Mouse (Mus musculus) kidney, embryonic 15.5 days (tissue): ENCODE results near the gene Cxcl1. TPM values are rescaled to one million over a fixed set of nuclear protein-coding genes. Genes with fewer than 3 reads are reported as not detected.
A peak's percentile ranks its signal among the peaks of the same experiment; 100 is the strongest.
"Not testable (repeated sequence)": the region's sequence is repeated elsewhere in the genome, so short reads cannot be mapped to it uniquely, and the experiment has no call there.

ENCODE experiments used
- ATAC-seq: fragments of 200-750 bp; cut with Nextera tagmentation; replicated peaks from 2 replicates; pipeline ENCODE4 v1.8.0; 2017; ENCODE audit warnings: moderate TSS enrichment; ENCODE audit not compliant: low FRiP score
- H3K27ac ChIP-seq: fragments of 300-500 bp; sonication (generic); 2 replicates; pipeline ENCODE4 v1.5.1; 2015; ENCODE audit warnings: mild to moderate bottlenecking, inconsistent platforms
- H3K27me3 ChIP-seq: fragments of 300-500 bp; sonication (generic); 2 replicates; pipeline ENCODE4 v1.6.1; 2015; ENCODE audit warnings: inconsistent platforms
- H3K36me3 ChIP-seq: fragments of 300-500 bp; sonication (generic); 2 replicates; pipeline ENCODE4 v1.6.1; 2015; ENCODE audit warnings: inconsistent platforms
- H3K4me1 ChIP-seq: fragments of 300-500 bp; sonication (generic); 2 replicates; pipeline ENCODE4 v1.6.1; 2015; ENCODE audit warnings: inconsistent platforms
- H3K4me2 ChIP-seq: fragments of 300-500 bp; sonication (generic); 2 replicates; pipeline ENCODE4 v1.6.1; 2015; ENCODE audit warnings: moderate library complexity, mild to moderate bottlenecking, inconsistent platforms
- H3K4me3 ChIP-seq: fragments of 300-500 bp; sonication (generic); replicated peaks from 2 replicates; pipeline ENCODE4 v1.5.1; 2015; ENCODE audit warnings: mild to moderate bottlenecking, inconsistent platforms
- H3K9ac ChIP-seq: fragments of 300-500 bp; sonication (generic); 2 replicates; pipeline ENCODE4 v1.6.1; 2015; ENCODE audit warnings: mild to moderate bottlenecking, inconsistent platforms
- H3K9me3 ChIP-seq: fragments of 300-500 bp; sonication (generic); replicated peaks from 2 replicates; pipeline ENCODE4 v1.6.1; 2016; ENCODE audit warnings: inconsistent platforms
- WGBS: fragments of 180-500 bp; shearing (Covaris S2); methylation state at CpG from one replicate; pipeline ENCODE4 v1.1.7; 2015; ENCODE audit warnings: mixed read lengths; 5-methylcytosine and 5-hydroxymethylcytosine counted together
- polyA plus RNA-seq: library from polyadenylated mRNA; unstranded; fragments of >200 nt; fragmentation: Nextera tagmentation; extraction: Ambion mirVana; gene quantifications from 2 replicates; pipeline ENCODE4 v1.2.1, GENCODE M21; 2015

Cxcl1 gene
- polyA plus RNA-seq = 0.65 and 0.77 TPM in 2 replicates

GRCm38 (mm10) chr5:90890519-90891463 lies at the start of gene Cxcl1:
Gene Cxcl1 (plus strand): TSS chr5:90891241.
- Histone ChIP-seq H3K27ac (0 out of 2 replicates have a peak within 1 kb of the TSS, but pooled peaks have one; percentile 38), H3K9ac (peak within 1 kb of the TSS; percentile 59)
- 4% methylated on average over 30 of the region's 30 CpGs for WGBS

GRCm38 (mm10) chr5:90843891-90844290 lies 47.1 kb upstream of the Cxcl1 start:
- Histone ChIP-seq H3K27ac (no peak overlapping the region), H3K4me1 (no peaks in the 10 kb centered on the region), H3K9me3 (no peaks in the 10 kb centered on the region), H3K4me2 (no peak overlapping the region), H3K4me3 (no peak overlapping the region), H3K36me3 (no peaks in the 10 kb centered on the region), H3K9ac (no peak overlapping the region), H3K27me3 (no peaks in the 10 kb centered on the region)
- 84% methylated on average over 3 of the region's 3 CpGs for WGBS
- no peak for ATAC-seq

More at GRCm38 (mm10) chr5:90890519-90891463, at the start of gene Cxcl1:
- ATAC-seq = peak; percentile 92
- Histone ChIP-seq H3K4me1 (peaks cover 11% of the 10 kb centered on the region), H3K4me3 (peak within 1 kb of the TSS; percentile 53), H3K27me3 (peaks cover 3% of the 10 kb centered on the region; the same call in 1 of the 2 replicates), H3K4me2 (peak within 1 kb of the TSS; percentile 89), H3K36me3 (no peaks in the 10 kb centered on the region), H3K9me3 (no peaks in the 10 kb centered on the region)

- not testable (repeated sequence) for H3K27ac ChIP-seq, H3K4me1 ChIP-seq, H3K4me3 ChIP-seq, H3K27me3 ChIP-seq, H3K9me3 ChIP-seq, ATAC-seq, H3K9ac ChIP-seq, H3K36me3 ChIP-seq, H3K4me2 ChIP-seq
- 88% methylated on average over 7 of the region's 7 CpGs for WGBS
Measured at GRCm38 (mm10) chr5:90850096-90850495, 40.9 kb upstream of the Cxcl1 start.

GRCm38 (mm10) chr5:90851391-90851790 lies 39.6 kb upstream of the Cxcl1 start:
- not testable (repeated sequence) for H3K27ac ChIP-seq, H3K4me3 ChIP-seq, H3K36me3 ChIP-seq, H3K4me2 ChIP-seq, H3K4me1 ChIP-seq, H3K27me3 ChIP-seq, H3K9me3 ChIP-seq, ATAC-seq, H3K9ac ChIP-seq
- 94% methylated on average over 11 of the region's 11 CpGs for WGBS

GRCm38 (mm10) chr5:90853206-90853605 lies 37.8 kb upstream of the Cxcl1 start:
- Histone ChIP-seq H3K36me3 (no peaks in the 10 kb centered on the region), H3K27me3 (no peaks in the 10 kb centered on the region), H3K4me1 (0 out of 2 replicates have a peak, but pooled peaks cover 6% of the 10 kb centered on the region), H3K4me2 (no peak overlapping the region), H3K9me3 (no peaks in the 10 kb centered on the region), H3K4me3 (no peak overlapping the region), H3K27ac (no peak overlapping the region), H3K9ac (no peak overlapping the region)
- 89% methylated on average over 4 of the region's 4 CpGs for WGBS
- ATAC-seq = no peak

- Histone ChIP-seq H3K36me3 (no peaks in the 10 kb centered on the region), H3K4me2 (no peak overlapping the region), H3K4me1 (0 out of 2 replicates have a peak, but pooled peaks cover 6% of the 10 kb centered on the region), H3K9ac (no peak overlapping the region), H3K9me3 (no peaks in the 10 kb centered on the region), H3K27me3 (no peaks in the 10 kb centered on the region), H3K27ac (no peak overlapping the region), H3K4me3 (no peak overlapping the region)
- 29% methylated on average over 7 of the region's 7 CpGs for WGBS
- ATAC-seq = peak; percentile 97
Measured at GRCm38 (mm10) chr5:90855308-90856230, 35.5 kb upstream of the Cxcl1 start.

GRCm38 (mm10) chr5:90857463-90857862 lies 33.6 kb upstream of the Cxcl1 start:
- Histone ChIP-seq H3K36me3 (no peaks in the 10 kb centered on the region), H3K4me2 (no peak overlapping the region), H3K27ac (no peak overlapping the region), H3K9me3 (no peaks in the 10 kb centered on the region), H3K27me3 (no peaks in the 10 kb centered on the region), H3K4me3 (no peak overlapping the region), H3K9ac (no peak overlapping the region), H3K4me1 (0 out of 2 replicates have a peak, but pooled peaks cover 6% of the 10 kb centered on the region)
- no peak for ATAC-seq
- 77% methylated on average over 5 of the region's 5 CpGs for WGBS

- ATAC-seq = no peak
- Histone ChIP-seq H3K4me3 (no peak overlapping the region), H3K9ac (no peak overlapping the region), H3K4me1 (0 out of 2 replicates have a peak, but pooled peaks cover 6% of the 10 kb centered on the region), H3K27ac (no peak overlapping the region), H3K9me3 (no peaks in the 10 kb centered on the region), H3K36me3 (no peaks in the 10 kb centered on the region), H3K27me3 (no peaks in the 10 kb centered on the region), H3K4me2 (no peak overlapping the region)
- 81% methylated on average over 2 of the region's 2 CpGs for WGBS
Measured at GRCm38 (mm10) chr5:90858429-90858828, 32.6 kb upstream of the Cxcl1 start.

GRCm38 (mm10) chr5:90859031-90859430 lies 32.0 kb upstream of the Cxcl1 start:
- Histone ChIP-seq H3K4me1 (0 out of 2 replicates have a peak, but pooled peaks cover 6% of the 10 kb centered on the region), H3K4me3 (no peak overlapping the region), H3K9me3 (no peaks in the 10 kb centered on the region), H3K4me2 (no peak overlapping the region), H3K27ac (no peak overlapping the region), H3K9ac (no peak overlapping the region), H3K36me3 (no peaks in the 10 kb centered on the region), H3K27me3 (no peaks in the 10 kb centered on the region)
- 74% methylated on average over 3 of the region's 3 CpGs for whole genome bisulfite sequencing
- no peak for ATAC-seq

GRCm38 (mm10) chr5:90861876-90862375 lies 29.1 kb upstream of the Cxcl1 start:
- Histone ChIP-seq H3K36me3 (no peaks in the 10 kb centered on the region), H3K4me3 (no peak overlapping the region), H3K9ac (no peak overlapping the region), H3K9me3 (no peaks in the 10 kb centered on the region), H3K27me3 (no peaks in the 10 kb centered on the region), H3K4me2 (no peak overlapping the region), H3K27ac (no peak overlapping the region), H3K4me1 (no peaks in the 10 kb centered on the region)
- ATAC-seq = no peak
- 84% methylated on average over 6 of the region's 6 CpGs for WGBS

GRCm38 (mm10) chr5:90866770-90867169 lies 24.3 kb upstream of the Cxcl1 start:
- Histone ChIP-seq H3K4me1 (no peaks in the 10 kb centered on the region), H3K4me2 (no peak overlapping the region), H3K36me3 (no peaks in the 10 kb centered on the region), H3K9ac (no peak overlapping the region), H3K27ac (no peak overlapping the region), H3K9me3 (no peaks in the 10 kb centered on the region), H3K27me3 (no peaks in the 10 kb centered on the region), H3K4me3 (no peak overlapping the region)
- no peak for ATAC-seq
